Mouse (Mus musculus): ENCODE results near the gene Gm49368. TPM values are rescaled to one million over a fixed set of nuclear protein-coding genes. Genes with fewer than 3 reads are reported as not detected.
"Not testable (repeated sequence)": the region's sequence is repeated elsewhere in the genome, so short reads cannot be mapped to it uniquely, and the experiment has no call there.

Gm49368 gene
- total RNA-seq (2022): under 1 TPM in 2 of 4 experiments, not detected in 2; 0.14 to 0.18 TPM

DNA sequence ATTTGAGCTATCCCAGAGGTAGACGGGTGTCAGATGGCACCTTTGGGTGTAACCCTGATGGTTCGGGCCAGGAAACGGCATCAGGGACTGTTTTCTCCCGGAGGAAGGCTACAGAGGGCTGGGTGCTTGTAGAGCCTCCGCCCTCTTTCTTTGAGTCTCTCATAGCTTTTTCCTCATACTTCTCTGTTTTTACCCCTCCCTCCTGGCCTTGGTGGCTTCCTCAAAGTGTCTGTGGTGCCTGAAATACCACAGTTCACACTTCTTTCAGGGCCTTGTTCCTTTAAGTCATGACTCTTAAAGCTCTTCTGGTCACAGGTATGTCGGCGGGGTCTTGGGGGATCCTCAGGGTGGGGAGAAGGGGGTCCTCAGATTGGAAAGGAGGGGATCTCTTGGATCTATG, at the start of gene Gm49368, which contains the start of gene Itgam:
Gene Gm49368 (plus strand): TSS at position 228 of the 400 bp plus-strand sequence.
Gene Itgam (plus strand): TSS at position 185 of the 400 bp plus-strand sequence.
- DNase-seq (ENCODE audit: low spot score in 2 of 2): no peak

DNA sequence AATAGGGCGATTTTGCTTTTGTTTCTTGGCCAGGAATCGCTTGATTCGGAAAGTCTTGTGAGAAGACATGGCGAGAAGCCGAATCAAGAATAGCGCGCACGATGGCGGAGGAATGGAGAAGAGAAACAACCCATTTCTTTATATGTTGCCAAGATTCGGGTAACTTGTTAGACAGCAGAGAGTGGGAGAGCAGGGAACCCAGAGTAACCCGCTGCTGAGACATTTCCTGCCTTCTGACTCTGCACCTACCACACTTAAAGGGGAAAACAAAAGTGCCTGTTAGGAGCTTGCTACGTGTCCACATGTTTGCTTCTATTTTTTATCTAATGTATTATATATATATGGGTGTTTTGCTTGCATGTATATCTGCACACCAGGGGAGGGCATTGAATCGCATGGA, 49.4 kb upstream of the Gm49368 start:
- DNase-seq (ENCODE audit: low spot score in 2 of 2): no peak

DNA sequence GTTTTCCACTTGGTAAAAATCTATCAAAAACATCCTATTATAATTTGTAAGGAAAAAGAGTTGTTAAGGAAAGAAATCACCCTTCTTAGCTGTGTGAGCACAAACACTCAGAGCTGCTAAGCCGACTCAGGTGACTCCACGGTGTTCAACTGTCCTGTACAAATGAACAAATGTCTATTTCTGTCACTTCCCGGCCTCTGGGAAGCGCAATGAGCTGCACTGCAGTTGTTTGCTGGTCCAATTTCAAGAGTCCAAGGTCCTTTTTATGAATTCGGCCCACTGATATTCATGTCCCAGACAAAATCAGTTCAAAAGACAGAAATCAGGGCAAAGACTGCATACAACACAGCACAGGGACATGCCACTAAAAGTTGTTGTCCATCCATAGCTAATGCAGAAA, 46.3 kb upstream of the Gm49368 start:
- not testable (repeated sequence) for DNase-seq (ENCODE audit: low spot score in 2 of 2)

GRCm38 (mm10) chr7:128016650-128017049, 45.8 kb upstream of the Gm49368 start:
- no peak for DNase-seq (ENCODE audit: low spot score in 2 of 2)

DNA sequence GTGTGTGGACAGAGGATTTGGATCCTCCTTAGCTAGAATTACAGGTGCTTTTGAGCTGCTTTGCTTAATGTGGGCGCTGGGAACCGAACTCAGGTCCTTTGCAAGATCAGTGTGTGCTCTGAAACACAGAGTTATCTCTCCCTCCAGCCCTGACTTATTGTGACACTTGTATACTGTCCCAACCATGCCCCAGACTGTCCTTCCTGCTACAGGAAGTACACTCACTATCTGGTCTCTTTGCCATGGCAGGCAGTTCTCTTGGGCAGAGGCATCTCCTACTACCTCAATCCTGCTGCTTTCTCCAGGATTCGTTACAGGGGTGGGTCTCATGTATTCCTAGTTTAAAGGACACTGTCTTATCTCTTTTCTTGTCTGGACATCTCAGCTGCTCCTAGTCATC, 44.2 kb upstream of the Gm49368 start:
- DNase-seq (ENCODE audit: low spot score in 2 of 2): no peak

DNA sequence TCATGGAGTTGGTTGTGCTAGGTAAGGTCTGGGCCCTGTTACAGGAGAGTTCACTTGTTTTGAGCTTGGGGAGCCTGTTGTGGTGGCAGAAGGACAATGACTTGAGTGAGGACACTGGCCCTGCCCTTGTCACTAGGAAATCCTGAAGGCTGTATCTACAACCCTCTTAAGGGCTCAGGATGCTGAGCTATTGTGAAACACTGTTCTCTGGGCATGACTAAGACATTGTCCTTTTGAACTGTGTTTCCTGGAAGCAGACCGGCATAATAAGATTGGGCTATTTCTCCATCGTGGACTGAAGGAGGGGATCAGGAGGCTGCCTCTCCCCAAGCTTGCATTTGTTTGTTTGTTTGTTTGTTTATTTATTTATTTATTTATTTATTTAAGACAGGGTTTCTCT, 43.3 kb upstream of the Gm49368 start:
- DNase-seq (ENCODE audit: low spot score in 2 of 2): no peak

DNA sequence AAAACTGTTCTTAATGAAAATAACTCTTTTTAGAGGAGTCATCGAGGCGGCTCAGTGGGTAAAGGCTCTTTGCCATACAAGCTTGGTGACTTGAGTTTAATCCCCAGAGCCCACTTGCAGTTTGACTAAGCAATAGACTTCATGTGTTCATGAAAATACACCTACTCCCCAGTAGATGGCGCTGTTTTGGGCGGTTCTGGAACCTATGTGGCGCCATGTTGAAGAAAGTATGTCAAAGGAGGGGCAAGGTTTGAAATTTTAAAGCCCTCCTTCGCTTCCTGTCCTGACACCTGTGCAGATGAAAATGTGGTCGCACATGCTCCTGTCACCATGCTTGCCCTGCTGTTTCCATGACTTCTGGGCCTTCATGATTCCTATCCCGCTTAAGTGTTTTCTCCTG, 39.5 kb upstream of the Gm49368 start:
- DNase-seq (ENCODE audit: low spot score in 2 of 2): no peak

DNA sequence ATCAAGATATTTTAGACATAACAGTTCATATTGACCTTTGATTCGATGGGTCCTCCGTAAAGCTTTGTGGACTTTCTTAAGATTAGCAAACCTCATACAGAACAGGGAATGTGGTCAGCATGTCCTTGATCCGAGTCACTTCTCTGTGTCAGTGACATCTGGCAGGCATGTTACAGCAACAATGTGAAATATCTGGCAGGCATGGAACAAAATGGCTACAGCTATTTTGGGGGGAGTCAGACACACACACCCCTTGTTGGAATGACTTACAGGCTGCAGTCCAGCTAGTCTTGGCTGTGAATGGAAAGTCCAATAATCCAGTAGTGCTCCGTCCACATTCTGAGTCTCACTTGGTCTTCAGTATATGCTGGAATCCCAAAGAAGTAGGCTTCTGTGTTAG, 38.9 kb upstream of the Gm49368 start:
- DNase-seq (ENCODE audit: low spot score in 2 of 2): no peak

GRCm38 (mm10) chr7:128024364-128024763, 38.1 kb upstream of the Gm49368 start:
- no peak for DNase-seq (ENCODE audit: low spot score in 2 of 2)

DNA sequence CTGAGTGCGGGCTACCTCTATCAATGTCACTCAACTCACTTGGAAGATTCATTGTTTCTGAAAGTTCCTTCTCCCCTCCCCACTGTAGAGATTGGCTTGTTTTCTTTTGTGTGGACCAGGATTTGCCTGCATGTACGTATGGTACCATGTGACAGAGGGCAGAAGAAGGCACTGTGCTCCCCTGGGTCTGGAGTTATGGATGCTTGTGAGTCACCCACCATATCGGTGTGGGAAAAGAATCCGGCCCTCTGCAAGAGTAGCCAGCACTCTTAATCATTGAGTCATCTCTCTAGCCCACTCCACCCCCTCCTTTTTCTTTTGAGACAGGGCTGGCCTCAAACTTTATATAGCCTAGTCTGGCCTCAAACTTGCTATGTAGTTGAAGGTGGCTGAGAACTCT, 37.6 kb upstream of the Gm49368 start:
- no peak for DNase-seq (ENCODE audit: low spot score in 2 of 2)

DNA sequence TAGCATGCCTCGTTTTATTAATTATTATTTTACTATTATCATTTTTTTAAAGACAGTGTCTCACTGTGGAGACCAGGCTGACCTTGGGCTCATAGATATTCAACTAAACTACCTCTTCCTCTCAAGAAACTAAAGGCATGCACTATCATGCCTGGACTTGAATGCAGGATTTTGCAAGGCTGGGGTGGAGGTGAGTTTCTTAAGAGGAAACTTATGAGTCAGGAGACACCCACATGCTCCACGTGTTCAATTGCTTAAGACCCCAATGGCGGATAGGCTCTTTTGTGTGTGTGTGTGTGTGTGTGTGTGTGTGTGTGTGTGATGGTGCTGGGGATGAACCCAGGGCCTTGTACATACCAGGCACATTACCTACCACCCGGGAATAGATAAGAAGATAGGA, 37.1 kb upstream of the Gm49368 start:
- no peak for DNase-seq (ENCODE audit: low spot score in 2 of 2)

- DNase-seq (ENCODE audit: low spot score in 2 of 2): no peak
These were observed 31.0 kb upstream of the Gm49368 start for GRCm38 (mm10) chr7:128031403-128031976.

- no peak for DNase-seq (ENCODE audit: low spot score in 2 of 2)
These were observed 30.0 kb upstream of the Gm49368 start for GRCm38 (mm10) chr7:128032290-128032988.

DNA sequence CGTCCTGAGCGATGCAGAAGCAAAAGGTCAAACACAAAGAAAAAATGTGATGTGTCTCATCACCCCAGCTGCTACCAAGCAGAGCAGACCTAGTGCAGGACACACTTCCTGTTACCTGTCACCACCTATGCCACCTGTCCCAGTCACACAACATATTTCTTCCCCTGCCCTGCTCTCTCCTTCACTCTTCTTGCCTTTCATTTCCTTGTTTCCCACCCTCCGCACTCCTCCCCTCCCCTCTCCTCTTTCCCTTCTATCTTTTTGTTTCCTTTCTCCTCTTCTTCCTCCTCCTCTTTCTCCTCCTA, 29.5 kb upstream of the Gm49368 start:
- no peak for DNase-seq (ENCODE audit: low spot score in 2 of 2)

DNA sequence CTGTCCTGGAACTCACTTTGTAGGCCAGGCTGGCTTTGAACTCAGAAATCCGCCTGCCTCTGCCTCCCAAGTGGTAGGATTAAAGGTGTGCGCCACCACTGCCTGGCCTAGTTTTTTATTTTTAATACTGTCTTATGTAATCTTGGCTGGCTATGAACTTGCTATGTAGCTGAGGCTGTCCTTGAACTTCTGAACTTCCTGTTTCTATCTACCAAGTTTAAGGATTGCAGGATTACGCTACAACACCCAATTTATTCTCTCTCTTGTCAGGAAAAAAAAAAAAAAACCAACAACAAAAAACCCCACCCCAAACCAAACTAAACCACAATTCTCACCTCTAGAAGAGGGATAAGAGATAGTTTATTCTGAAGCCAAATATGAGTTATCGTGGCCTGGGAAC, 28.9 kb upstream of the Gm49368 start:
- DNase-seq (ENCODE audit: low spot score in 2 of 2): no peak

GRCm38 (mm10) chr7:128042161-128042820, 20.2 kb upstream of the Gm49368 start:
- not testable (repeated sequence) for DNase-seq (ENCODE audit: low spot score in 2 of 2)

- DNase-seq (ENCODE audit: low spot score in 2 of 2): no peak
These were observed 18.2 kb upstream of the Gm49368 start for GRCm38 (mm10) chr7:128044142-128044785.

GRCm38 (mm10) chr7:128045640-128046039, 16.8 kb upstream of the Gm49368 start:
- no peak for DNase-seq (ENCODE audit: low spot score in 2 of 2)

DNA sequence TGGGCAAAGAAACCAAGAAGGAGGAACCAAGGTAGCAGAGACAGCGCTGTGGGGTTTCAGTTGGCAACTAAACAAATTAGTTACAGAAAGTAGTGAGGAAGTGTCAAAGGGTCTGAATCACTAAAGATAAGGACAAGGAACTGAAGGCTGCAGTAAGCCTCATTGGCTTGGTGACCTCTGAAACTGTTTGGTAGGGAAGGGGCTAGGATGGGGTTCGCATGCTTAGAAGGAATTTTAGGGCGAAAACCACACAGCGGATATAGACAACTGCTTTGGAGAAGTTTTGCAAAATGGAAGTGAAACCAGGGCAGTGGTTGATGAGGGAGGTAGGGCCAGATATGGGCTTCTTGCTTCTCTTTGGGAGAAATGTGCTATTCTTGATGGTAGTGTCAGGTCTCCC, 13.7 kb upstream of the Gm49368 start:
- DNase-seq (ENCODE audit: low spot score in 2 of 2): no peak

- no peak for DNase-seq (ENCODE audit: low spot score in 2 of 2)
These were observed 13.2 kb upstream of the Gm49368 start for GRCm38 (mm10) chr7:128049254-128049653.

DNA sequence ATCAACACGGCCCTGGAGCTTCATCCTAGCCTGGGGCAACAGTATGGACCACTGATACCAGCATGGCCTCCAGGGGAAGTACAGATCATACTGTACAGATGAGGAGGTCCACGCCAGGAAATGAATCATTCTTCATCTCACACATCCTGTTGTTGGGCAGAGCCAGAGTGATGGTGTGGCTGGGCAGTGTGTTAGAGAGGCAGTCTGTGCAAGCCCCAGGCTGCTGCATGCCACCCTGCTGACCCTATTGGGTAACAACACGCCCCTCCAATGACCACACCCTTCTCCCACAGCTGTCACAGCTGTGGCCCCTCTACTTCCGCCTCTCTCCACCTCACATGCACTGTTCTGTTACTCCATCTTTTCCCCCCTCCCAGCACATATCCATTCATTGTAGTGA, 11.7 kb upstream of the Gm49368 start:
- no peak for DNase-seq (ENCODE audit: low spot score in 2 of 2)

- no peak for DNase-seq (ENCODE audit: low spot score in 2 of 2)
These were observed 9.4 kb upstream of the Gm49368 start for GRCm38 (mm10) chr7:128053061-128053460.

All from left cerebral cortex, adult 8-10 months (tissue).